Mouse (Mus musculus) cortical plate, adult 2 months (tissue): ENCODE measurements around the gene Zfp94.

Experiments
- CTCF ChIP-seq: fragments of 200-500 bp; IDR thresholded peaks from 2 replicates; pipeline ENCODE4 v1.5.1; 2011; ENCODE audit warnings: mild to moderate bottlenecking, control low read depth, low read length; ENCODE audit not compliant: insufficient read depth; ENCODE audit errors: extremely low read depth
- POLR2A ChIP-seq: fragments of 200-500 bp; IDR thresholded peaks from 2 replicates; pipeline ENCODE4 v1.6.1; 2011; ENCODE audit warnings: mild to moderate bottlenecking, low read length, control low read depth; ENCODE audit not compliant: insufficient read depth; ENCODE audit errors: extremely low read depth

GRCm38 (mm10) chr7:24297361-24298095 lies 18.9 kb downstream of the Zfp94 start:
- TF ChIP-seq CTCF (no peak), POLR2A (no peak)
